Mouse (Mus musculus) liver (tissue): ENCODE results near the gene Cysrt1.

ENCODE experiments used
- DNase-seq: peaks from one replicate; pipeline ENCODE4 v3.0.0-alpha.2; 2020; ENCODE audit warnings: mixed read lengths

The Cysrt1 gene

GRCm38 (mm10) chr2:25203631-25204214, 38.5 kb downstream of the Cysrt1 start:
- DNase-seq: no peak

- no peak for DNase-seq
These were observed 41.6 kb downstream of the Cysrt1 start for GRCm38 (mm10) chr2:25200631-25201030.

GRCm38 (mm10) chr2:25197946-25198345, 44.3 kb downstream of the Cysrt1 start:
- no peak for DNase-seq

GRCm38 (mm10) chr2:25197191-25197590, 45.1 kb downstream of the Cysrt1 start:
- DNase-seq: no peak

GRCm38 (mm10) chr2:25196172-25196954, 45.9 kb downstream of the Cysrt1 start, which contains the start of gene Tor4a:
TSS of gene Tor4a (minus strand) at chr2:25196886.
- peak; percentile 74 for DNase-seq

- DNase-seq: peak; percentile 74
These were observed 46.8 kb downstream of the Cysrt1 start for GRCm38 (mm10) chr2:25195211-25196156.

GRCm38 (mm10) chr2:25194486-25195171, 47.6 kb downstream of the Cysrt1 start:
- no peak for DNase-seq

GRCm38 (mm10) chr2:25194006-25194405, 48.2 kb downstream of the Cysrt1 start:
- DNase-seq: no peak

- peak; percentile 83 for DNase-seq
These were observed 48.9 kb downstream of the Cysrt1 start for GRCm38 (mm10) chr2:25193330-25193770.
